Mouse (Mus musculus): ENCODE data around the gene Zbtb7b. TPM values are rescaled to one million over a fixed set of nuclear protein-coding genes. Genes with fewer than 3 reads are reported as not detected.

Zbtb7b gene
- total RNA-seq, 1 experiment from 2014 or later, result 9.9 TPM

DNA sequence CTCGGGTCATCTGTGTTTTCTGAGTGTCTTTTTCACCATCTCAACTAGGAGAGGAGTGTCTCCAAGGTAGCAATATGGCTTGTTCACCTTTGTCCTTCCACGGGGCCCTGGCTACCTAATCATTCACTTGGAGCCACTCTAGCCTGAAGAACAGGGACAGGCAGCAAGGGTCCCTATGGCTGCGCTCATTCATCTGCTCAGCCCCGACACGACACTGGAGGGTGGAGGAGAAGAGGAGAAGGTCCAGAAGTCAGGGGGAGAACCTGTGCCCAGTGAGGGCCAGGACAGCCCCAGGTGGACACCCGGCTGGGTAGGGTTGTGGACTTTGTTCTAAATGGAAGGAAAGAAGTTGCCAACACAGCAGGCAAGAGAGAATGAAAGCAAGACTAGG is 39.1 kb downstream of the Zbtb7b start:
- no peak for ATAC-seq (replicated peaks in 1 of 2; ENCODE audit: insufficient read depth in 1 of 2, low FRiP score in 2 of 2, low TSS enrichment in 1 of 2, low read depth in 1 of 2, poor library complexity in 2 of 2, severe bottlenecking in 2 of 2)

DNA sequence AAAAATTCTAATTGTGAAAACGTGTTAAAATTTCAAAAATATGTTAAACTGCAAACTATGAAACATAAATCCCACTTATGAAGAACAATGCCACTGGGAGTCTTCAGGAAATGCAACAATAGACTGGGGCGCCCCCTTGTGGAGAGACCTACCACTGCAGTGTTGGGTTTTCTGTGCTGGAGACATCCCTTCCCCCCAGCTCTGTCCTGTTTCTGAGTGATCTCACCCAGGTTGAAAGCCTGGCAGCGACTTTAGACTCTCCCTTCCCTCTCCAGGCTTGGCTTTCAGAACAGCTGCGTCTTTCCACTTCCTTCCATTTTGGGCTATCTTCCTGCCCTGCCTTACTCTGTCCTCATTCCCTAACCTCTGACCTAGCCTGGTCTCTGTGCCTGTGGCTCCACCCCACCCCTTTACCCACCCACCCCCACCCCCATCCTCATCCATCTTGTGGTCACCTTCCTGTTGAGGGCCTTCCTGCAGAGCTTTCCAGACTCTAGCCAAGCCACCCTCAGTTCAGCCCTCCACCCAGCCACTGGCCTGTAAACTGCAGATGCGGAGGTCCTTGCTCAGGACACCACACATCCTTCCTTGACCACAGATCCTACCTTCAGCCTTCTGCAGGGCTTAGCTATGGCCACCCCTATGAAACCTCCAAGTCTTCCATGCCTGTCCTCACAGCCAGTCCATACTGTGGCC is 39.6 kb downstream of the Zbtb7b start:
- ATAC-seq (replicated peaks in 1 of 2; ENCODE audit: insufficient read depth in 1 of 2, low FRiP score in 2 of 2, low TSS enrichment in 1 of 2, low read depth in 1 of 2, poor library complexity in 2 of 2, severe bottlenecking in 2 of 2), result peak; percentile 39 to 44; a peak in 3 of 4 replicates

DNA sequence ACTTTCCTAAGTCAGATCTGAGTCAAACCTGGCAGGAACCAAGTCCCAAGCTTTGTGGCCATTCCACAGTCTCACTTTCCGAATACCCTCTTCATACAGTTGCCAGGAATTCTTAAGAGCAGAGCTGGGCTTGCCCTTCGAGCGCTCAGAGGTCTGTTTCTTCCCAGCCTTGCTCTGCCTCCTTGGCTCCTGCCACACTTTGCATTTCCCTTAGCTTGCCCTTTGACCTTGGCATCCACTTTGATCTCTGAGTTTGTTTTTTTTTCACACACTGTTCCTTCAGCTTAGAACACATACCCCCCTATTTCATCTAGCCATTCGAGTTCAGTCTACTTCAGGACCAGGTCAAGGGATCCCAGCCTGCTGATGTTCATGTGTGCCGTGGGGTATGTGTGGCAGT is 43.3 kb downstream of the Zbtb7b start:
- ATAC-seq (replicated peaks in 1 of 2; ENCODE audit: insufficient read depth in 1 of 2, low FRiP score in 2 of 2, low TSS enrichment in 1 of 2, low read depth in 1 of 2, poor library complexity in 2 of 2, severe bottlenecking in 2 of 2), result no peak

DNA sequence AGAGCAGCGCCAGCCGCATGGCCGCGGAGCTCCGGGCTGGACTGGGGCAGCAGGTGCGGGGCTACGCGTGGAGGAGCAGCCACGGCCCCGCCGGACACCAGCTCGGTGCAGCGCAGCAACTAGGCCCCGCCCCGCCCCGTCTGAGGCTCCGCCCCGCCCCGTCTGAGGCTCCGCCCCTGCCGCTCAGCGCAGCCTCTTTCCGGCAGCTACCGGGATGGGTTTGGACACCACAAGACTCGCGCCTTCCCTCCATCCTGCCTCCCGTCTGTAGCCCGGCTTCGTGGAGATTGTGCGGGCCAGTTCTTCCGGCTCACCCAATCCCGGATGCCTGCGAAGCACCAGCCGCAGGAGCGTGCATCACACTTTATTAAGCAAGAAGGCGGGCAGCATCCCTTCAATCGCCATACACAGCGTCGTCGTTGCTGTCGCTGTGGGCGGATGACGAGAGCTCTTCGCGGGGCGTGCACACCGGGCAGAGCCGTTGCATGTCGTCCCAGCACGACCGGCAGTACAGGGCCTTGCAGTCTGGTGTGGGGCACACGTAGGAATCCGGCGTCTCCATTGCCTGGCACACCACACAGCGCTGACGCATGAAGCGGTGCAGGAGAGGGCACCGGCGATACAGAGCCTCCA is 44.6 kb downstream of the Zbtb7b start, which contains the start of gene Adam15:
Adam15 (minus strand) TSS at position 128 of the 633 bp plus-strand sequence.
- ATAC-seq (replicated peaks in 1 of 2; ENCODE audit: insufficient read depth in 1 of 2, low FRiP score in 2 of 2, low TSS enrichment in 1 of 2, low read depth in 1 of 2, poor library complexity in 2 of 2, severe bottlenecking in 2 of 2), result peak; percentile 70 to 74

DNA sequence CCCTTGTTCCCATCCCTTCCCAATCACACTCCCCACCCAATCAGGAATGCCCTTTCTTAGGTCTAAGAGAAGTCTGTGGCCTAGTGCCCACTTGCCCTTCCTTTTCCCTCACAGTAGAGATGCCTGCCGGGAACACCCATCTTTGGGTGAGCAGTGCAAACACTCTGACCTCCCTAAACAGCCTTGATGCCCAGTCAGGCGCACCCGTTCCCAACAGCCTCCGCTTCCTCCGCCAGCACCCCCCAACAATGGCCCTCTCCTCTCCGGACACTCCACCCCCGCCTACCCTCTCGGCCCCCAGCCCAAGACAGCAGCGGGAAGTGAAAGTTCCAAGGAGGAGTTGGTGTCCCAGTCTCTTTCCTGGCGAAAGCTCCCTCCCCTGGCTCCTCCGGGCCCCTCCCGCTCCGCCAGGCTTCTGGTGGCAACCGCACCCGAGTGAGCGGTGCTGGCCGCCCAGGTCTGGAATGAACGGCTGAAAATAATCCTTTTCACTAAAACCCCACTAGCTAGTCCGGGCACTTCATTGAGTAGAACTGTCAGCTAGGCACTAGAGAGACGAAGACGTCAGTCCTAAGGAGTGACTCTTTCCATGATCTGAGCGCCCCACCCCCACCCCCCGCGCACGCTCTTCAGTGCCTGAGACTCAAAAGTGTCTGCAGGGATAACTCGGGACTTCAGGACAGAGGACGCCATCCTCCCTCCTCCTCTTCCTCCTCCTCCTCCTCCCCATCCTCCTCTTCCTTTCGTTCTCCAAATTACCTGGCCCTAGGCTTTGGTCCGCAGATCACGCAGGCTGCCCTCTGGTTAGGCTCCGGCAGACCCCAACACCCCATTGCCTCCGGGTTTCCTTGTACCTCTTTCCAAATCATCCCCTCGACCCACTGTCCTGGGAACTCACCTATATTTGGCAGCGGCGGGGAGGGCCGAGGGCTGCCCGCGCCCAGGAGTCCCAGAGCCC is 45.4 kb downstream of the Zbtb7b start:
- 0 out of 4 replicates have a peak, but pooled peaks of 1 of the 2 experiments have one; percentile 14 for ATAC-seq (replicated peaks in 1 of 2; ENCODE audit: insufficient read depth in 1 of 2, low FRiP score in 2 of 2, low TSS enrichment in 1 of 2, low read depth in 1 of 2, poor library complexity in 2 of 2, severe bottlenecking in 2 of 2)

DNA sequence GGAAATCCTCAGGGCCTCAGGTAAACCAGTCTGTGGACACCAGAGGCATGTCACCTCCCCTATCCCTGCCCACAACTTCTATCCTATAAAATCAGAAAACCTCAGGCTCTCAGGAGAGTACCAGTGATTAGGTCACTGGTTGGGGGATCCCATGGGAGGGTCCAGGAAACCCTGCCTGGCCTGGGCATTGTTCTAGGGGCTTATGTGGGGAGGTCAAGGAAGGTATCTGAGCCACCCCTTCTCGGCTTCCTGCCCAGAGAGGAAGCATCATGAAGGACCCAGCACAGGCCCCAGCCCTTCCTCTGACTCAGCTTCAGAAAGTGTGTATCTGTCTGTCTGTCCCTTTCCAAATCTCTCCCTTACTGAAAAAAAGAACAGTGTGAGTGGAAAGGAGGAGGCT is 46.7 kb downstream of the Zbtb7b start:
- no peak for ATAC-seq (replicated peaks in 1 of 2; ENCODE audit: insufficient read depth in 1 of 2, low FRiP score in 2 of 2, low TSS enrichment in 1 of 2, low read depth in 1 of 2, poor library complexity in 2 of 2, severe bottlenecking in 2 of 2)

DNA sequence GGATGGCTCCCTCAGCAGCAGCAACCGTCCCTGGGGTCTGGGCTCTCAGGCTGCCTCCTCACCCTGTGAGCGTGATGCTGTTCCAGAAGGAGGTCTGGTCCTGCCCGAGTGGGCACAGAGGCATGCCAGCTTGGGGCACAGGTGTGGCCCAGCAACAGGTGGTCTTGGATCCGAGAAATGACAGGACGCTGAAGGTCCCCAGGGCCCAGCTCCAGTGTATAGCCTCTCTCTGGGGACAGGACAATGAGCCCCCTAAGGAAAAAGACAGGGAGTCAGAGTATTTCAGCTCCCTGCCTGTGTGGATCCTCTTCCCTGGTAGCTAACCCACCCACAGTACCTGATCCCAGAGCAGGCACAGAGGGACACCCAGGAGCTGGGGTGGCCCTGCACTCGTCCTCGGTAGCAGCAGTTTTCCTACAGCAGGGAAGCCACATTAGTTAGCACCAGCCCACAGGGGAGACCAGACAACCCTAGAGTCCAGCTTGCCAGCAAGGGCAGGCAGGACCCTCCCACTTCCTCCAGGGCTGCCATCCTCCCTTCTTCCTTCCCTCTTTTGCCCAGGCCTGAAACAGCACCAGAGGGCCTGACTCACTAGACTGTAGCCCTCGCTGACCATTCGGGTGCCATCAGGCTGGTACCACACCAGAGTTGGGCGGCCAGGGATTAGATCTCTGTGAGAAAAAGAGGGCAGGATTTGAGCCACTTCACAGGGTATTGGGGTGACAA is 47.6 kb downstream of the Zbtb7b start:
- 0 out of 4 replicates have a peak, but pooled peaks of 1 of the 2 experiments have one; percentile 19 for ATAC-seq (replicated peaks in 1 of 2; ENCODE audit: insufficient read depth in 1 of 2, low FRiP score in 2 of 2, low TSS enrichment in 1 of 2, low read depth in 1 of 2, poor library complexity in 2 of 2, severe bottlenecking in 2 of 2)

DNA sequence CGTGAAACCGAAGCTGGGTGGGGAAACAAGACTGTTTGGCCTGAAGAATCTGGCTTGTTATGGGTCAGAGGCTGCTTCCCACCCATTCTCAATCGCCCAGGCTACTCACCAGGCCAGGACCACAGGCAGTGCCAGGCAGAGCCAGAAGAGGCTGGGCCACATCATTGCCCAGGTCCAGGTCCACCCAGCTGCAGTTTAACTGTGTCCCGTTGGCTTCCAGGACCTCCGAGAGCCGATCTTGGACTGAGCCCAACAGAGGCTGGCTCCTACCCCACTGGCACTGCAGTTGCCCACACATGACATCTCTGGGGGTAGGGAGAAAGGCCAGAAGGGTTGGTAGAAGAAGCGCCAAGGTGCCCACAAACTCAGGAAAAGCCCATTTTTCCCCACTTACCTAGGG is 51.3 kb downstream of the Zbtb7b start:
- ATAC-seq (replicated peaks in 1 of 2; ENCODE audit: insufficient read depth in 1 of 2, low FRiP score in 2 of 2, low TSS enrichment in 1 of 2, low read depth in 1 of 2, poor library complexity in 2 of 2, severe bottlenecking in 2 of 2), result no peak

DNA sequence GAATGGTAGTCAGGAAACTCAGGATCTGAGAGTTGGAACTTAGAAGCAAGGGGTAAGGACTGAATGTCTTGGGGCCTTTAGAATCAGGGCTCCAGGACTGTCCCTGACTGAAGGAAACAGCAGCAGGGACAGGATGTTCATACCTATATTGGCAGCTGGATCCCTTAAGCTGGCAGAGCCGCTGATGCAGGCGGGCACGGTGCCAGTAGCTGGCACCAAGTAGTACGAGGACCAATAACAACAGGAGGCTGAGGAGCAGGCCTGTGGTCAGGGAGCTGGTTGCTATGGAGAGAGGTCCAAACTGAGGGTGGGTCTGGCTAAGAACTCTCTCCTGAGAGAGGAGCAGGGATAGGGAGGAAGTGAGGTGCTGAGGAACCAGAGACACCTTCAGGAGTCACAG is 52.8 kb downstream of the Zbtb7b start:
- no peak for ATAC-seq (replicated peaks in 1 of 2; ENCODE audit: insufficient read depth in 1 of 2, low FRiP score in 2 of 2, low TSS enrichment in 1 of 2, low read depth in 1 of 2, poor library complexity in 2 of 2, severe bottlenecking in 2 of 2)

DNA sequence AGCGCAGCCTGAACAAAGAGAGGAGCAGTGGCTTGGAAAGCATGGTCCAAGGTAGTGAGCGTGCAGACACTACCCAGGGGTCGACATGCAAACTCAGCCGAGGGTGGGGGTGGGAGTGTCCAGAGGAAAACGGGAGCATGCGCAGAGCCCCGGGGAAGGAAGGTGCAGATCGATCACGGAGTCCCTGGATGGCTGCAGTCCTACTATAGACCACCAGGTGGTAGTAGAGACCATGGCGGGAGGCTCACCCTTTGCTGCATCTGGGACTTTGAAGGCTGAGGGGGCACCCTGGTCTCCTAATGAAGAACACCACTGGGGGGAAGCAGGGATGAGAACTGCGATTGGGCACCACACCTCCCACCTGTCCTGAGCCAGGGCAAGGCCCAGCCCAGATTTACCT is 54.1 kb downstream of the Zbtb7b start:
- peak; percentile 68 to 78 for ATAC-seq (replicated peaks in 1 of 2; ENCODE audit: insufficient read depth in 1 of 2, low FRiP score in 2 of 2, low TSS enrichment in 1 of 2, low read depth in 1 of 2, poor library complexity in 2 of 2, severe bottlenecking in 2 of 2)

DNA sequence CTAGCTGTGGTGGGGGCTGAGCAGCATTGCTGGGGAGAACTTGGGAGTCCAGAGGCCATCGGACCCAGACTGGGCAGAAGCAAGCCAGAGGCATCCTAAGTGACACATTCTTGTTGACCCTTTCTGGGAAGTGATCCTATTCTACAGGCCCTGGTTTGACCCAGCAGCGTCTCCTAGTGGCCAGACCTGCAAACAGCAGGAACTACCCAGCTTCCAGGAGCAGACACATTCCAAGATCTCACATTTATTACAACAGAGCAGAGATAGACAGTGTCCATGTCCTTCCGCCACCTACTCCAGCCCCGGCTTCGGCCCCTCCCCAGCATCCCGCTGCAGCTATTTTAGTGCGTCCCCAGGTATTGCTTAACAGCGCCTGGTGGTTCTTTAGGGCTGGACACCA is 55.2 kb downstream of the Zbtb7b start:
- ATAC-seq (replicated peaks in 1 of 2; ENCODE audit: insufficient read depth in 1 of 2, low FRiP score in 2 of 2, low TSS enrichment in 1 of 2, low read depth in 1 of 2, poor library complexity in 2 of 2, severe bottlenecking in 2 of 2), result peak; percentile 8 to 37; a peak in 1 of 4 replicates

DNA sequence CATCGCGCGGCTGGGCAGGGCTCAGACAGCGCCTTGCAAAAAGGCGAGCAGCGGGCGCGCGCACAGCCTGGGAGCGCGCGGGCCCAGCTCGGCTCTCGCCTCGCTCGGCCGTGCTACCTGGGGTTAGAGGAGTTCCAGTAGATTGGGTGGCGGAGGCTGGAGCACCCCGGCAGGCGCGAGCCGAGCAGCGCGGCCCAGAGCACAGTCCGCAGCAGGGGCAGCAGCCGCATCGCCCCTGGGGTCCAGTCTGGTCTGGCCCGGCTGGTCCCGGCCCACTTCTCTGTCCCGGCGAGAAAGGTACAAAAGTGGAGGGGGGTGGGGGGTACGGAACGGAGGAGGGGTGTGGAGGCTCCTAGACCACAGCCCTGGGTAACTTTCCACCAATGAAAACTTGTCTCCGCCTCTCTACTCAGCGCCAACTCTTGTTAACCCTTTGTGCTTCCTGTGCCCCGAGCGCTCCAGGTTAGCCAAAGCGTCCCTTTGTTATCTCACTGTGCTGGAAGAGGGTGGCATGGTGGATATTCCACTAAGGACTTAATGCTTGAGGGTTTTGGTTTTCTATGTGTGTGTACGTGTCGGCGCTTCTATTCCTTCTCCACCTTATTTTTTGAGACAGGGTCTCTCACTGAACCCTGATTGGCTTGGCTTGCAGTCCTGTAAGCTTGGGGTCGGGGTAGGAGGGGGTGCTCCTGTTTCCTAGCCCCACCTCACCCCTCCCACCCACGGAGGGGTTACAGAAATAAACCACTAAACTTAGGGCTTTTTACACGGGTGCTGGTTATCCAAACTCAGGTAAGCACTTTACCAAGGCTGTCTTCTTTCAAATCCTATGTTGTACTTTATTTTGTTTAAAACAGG is 56.6 kb downstream of the Zbtb7b start, which contains the start of gene Efna4:
Efna4 (minus strand) TSS at position 308 of the 858 bp plus-strand sequence.
- ATAC-seq (replicated peaks in 1 of 2; ENCODE audit: insufficient read depth in 1 of 2, low FRiP score in 2 of 2, low TSS enrichment in 1 of 2, low read depth in 1 of 2, poor library complexity in 2 of 2, severe bottlenecking in 2 of 2), result peak; percentile 19 to 47; a peak in 2 of 4 replicates

DNA sequence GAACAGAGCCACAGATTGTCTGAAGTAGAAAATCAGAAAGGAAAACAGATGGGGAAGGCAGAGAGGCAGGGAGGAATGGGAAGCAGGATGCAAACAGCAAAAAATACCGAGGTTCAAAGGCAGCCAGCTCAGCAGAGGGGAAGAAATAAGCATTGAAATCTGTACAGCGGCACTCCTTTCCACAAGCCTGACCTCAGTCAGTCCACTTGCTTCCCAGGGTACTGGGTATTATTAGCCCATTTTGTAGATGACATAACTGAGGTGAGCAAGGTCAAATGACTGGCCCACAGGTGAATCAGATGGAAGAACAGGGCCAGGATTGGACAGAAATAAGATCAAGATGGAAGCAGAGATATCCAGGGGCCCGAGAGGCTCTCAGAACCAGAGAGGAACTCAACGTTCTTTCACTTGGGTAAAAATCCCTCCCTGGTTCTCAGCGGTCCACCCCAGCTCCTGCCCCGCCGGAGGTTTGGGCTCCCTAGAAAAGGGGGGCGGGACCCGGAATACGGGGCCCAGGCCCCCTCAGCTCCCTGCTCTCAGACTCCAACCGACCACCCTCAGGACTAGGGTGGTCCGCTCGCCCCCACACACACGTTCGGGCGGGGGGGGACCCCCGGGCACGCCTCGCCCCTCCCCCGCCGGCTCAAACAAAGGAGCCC is 57.4 kb downstream of the Zbtb7b start:
- ATAC-seq (replicated peaks in 1 of 2; ENCODE audit: insufficient read depth in 1 of 2, low FRiP score in 2 of 2, low TSS enrichment in 1 of 2, low read depth in 1 of 2, poor library complexity in 2 of 2, severe bottlenecking in 2 of 2), result no peak

DNA sequence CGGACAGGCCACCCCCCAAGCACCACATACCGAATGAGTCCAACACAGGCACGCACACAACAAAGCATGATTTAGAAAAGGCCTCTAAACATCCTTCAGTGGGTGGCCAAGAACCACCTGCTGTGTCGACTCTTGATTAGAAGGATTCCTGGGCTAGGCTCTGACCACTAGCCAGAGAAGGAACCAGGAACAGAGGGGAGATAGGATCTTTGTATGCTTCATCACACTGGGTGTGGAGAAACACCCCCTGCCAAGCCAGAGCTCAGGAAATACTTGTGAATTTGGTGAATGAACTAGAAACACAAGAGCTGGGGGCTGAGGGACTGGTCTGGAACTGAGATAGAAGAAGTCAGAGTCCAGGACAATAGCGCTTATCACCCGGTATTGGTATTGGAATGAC is 58.0 kb downstream of the Zbtb7b start:
- no peak for ATAC-seq (replicated peaks in 1 of 2; ENCODE audit: insufficient read depth in 1 of 2, low FRiP score in 2 of 2, low TSS enrichment in 1 of 2, low read depth in 1 of 2, poor library complexity in 2 of 2, severe bottlenecking in 2 of 2)

DNA sequence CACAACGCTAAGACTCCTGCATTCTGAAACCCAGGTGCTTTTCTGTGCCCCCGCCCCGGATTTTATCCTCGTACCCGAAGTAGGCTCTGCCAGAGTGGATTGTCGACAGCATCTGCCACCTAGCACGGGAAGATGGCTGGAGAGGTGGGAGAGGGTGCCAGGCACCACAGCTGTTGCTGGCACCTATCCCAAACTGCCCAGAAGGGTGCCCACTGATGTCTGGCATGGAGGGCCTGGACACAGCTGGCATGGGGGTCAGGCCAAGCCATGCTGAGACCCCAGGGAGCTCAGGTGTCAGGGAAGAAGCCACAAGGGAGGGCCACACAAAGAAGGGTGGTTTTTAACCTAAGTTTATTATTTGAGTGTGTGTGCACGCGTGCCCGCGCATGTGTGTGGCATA is 61.5 kb downstream of the Zbtb7b start:
- no peak for ATAC-seq (replicated peaks in 1 of 2; ENCODE audit: insufficient read depth in 1 of 2, low FRiP score in 2 of 2, low TSS enrichment in 1 of 2, low read depth in 1 of 2, poor library complexity in 2 of 2, severe bottlenecking in 2 of 2)

DNA sequence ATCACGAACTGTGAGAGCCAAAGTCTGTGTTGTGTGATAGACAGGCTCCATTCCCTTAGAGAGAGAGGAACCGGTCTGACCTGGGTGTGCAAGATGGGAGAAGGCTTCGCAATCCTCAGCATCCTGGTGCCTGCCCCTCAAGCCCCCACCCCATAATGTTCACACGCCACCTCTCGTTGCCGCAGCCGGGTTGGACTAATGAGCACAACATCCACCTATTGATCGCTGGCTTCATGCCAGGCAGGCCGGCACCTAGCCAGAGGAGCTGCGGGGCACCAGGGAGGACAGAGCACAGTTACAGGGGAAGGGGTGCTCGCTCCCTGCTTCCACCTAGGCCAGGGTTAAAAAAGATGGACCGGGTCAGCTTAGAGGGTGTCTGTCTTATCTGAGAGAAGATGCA is 62.1 kb downstream of the Zbtb7b start:
- no peak for ATAC-seq (replicated peaks in 1 of 2; ENCODE audit: insufficient read depth in 1 of 2, low FRiP score in 2 of 2, low TSS enrichment in 1 of 2, low read depth in 1 of 2, poor library complexity in 2 of 2, severe bottlenecking in 2 of 2)
